Mouse (Mus musculus) liver, adult 2 months (tissue): ENCODE measurements at regions not wholly inside any gene's neighbourhood (a gene's known extent, or its start where the extent isn't known, plus 50 kb on each side); places are given as distances from the start of the nearest gene placed in this dataset.

Experiments used
- DNase-seq: peaks from one replicate; pipeline ENCODE4 v3.0.0-alpha.2; 2011; ENCODE audit warnings: low read depth, low spot score; ENCODE audit errors: extremely low read depth
- H3K27ac ChIP-seq: fragments of 200-500 bp; replicated peaks from 2 replicates; pipeline ENCODE4 v1.5.1; 2012; ENCODE audit warnings: low read depth, mild to moderate bottlenecking, control low read depth, inconsistent platforms, low read length; ENCODE audit not compliant: insufficient read depth
- H3K27me3 ChIP-seq: fragments of 200-500 bp; 2 replicates; pipeline ENCODE4 v1.6.1; 2012; ENCODE audit warnings: mild to moderate bottlenecking, moderate library complexity, low read length, inconsistent platforms; ENCODE audit not compliant: control insufficient read depth, insufficient read depth
- H3K36me3 ChIP-seq: fragments of 200-500 bp; 2 replicates; pipeline ENCODE4 v1.6.1; 2012; ENCODE audit warnings: low read length, inconsistent platforms; ENCODE audit not compliant: control insufficient read depth, insufficient read depth
- H3K4me1 ChIP-seq: fragments of 200-500 bp; 2 replicates; pipeline ENCODE4 v1.6.1; 2011; ENCODE audit warnings: low read length; ENCODE audit not compliant: control insufficient read depth, insufficient read depth
- H3K4me3 ChIP-seq: fragments of 200-500 bp; 2 replicates; pipeline ENCODE4 v1.5.1; 2011; ENCODE audit warnings: low read depth, mild to moderate bottlenecking, control low read depth, low read length, moderate library complexity; ENCODE audit not compliant: insufficient read depth
- H3K79me2 ChIP-seq: fragments of 200-500 bp; 2 replicates; pipeline ENCODE4 v1.6.1; 2012; ENCODE audit warnings: inconsistent platforms, mild to moderate bottlenecking, low read length, moderate library complexity; ENCODE audit not compliant: control insufficient read depth, insufficient read depth
- H3K9ac ChIP-seq: fragments of 200-500 bp; 2 replicates; pipeline ENCODE4 v1.6.1; 2012; ENCODE audit warnings: low read depth, mild to moderate bottlenecking, control low read depth, inconsistent platforms, low read length
- CTCF ChIP-seq: fragments of 200-500 bp; IDR thresholded peaks from 2 replicates; pipeline ENCODE4 v1.5.1; 2011; ENCODE audit warnings: low read depth, low read length, control low read depth
- POLR2A ChIP-seq: fragments of 200-500 bp; IDR thresholded peaks from 2 replicates; pipeline ENCODE4 v1.6.1; 2011; ENCODE audit warnings: low read length, control low read depth; ENCODE audit not compliant: insufficient read depth; ENCODE audit errors: extremely low read depth
- WGBS: fragments of 180-500 bp; shearing (Covaris S2); methylation state at CpG from one replicate; pipeline ENCODE4 v1.1.7; 2018; 5-methylcytosine and 5-hydroxymethylcytosine counted together

DNA sequence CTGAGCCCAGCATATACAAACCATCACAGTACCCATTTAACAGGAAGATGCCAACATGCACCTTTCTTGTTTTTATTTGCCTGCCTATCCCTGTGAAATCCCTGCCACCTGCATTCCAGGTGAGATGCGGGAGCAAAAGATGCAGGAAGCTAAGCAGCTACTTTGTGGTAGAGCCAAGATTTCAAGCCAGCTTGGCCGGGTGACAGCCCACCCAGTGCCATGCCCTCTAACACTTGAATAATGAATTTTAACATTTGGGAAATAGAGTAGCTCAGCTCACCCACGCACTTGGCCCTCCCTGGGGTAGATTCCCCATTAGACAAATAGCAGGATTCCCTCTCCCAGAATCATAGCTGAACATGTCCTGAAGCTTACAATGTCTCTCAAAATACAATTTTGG, 454.7 kb downstream of the Prdm2 start:
- Histone ChIP-seq H3K9ac (no peak overlapping the region), H3K4me3 (no peak overlapping the region), H3K4me1 (no peaks in the 10 kb centered on the region), H3K27ac (no peak overlapping the region), H3K36me3 (no peaks in the 10 kb centered on the region), H3K27me3 (0 out of 2 replicates have a peak, but pooled peaks cover 3% of the 10 kb centered on the region), H3K79me2 (no peaks in the 10 kb centered on the region)
- WGBS, result 73% methylated on average over 3 of the region's 3 CpGs
- DNase-seq, result no peak
- TF ChIP-seq POLR2A (no peak), CTCF (no peak)

DNA sequence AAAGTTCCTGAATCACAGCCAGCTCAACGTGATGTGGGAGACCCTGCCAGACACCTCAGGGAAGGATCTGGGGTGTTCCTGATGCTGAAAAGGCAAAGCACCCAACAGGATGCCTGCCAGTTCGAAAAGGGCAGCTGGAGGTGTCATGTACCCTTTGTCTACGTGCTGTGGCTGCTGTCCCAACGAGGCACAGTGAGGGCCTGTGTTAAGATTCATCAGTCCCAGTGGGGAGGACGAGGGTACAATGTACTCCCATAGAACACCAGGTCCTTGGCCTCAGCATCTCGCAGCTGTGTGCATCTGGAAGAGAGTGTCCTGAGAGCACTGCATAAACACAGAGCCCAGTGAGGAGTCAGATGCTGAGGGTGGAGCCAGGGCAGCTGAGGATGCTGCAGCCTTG, 456.5 kb downstream of the Prdm2 start:
- H3K36me3 ChIP-seq, result no peaks in the 10 kb centered on the region
- H3K9ac ChIP-seq, result no peak overlapping the region
- no peaks in the 10 kb centered on the region for H3K79me2 ChIP-seq
- 0 out of 2 replicates have a peak, but pooled peaks cover 3% of the 10 kb centered on the region for H3K27me3 ChIP-seq
- no peak overlapping the region for H3K27ac ChIP-seq
- H3K4me3 ChIP-seq, result no peak overlapping the region
- DNase-seq, result no peak
- TF ChIP-seq POLR2A (no peak), CTCF (no peak)
- 58% methylated on average over 6 of the region's 6 CpGs for WGBS
- no peaks in the 10 kb centered on the region for H3K4me1 ChIP-seq

- Histone ChIP-seq H3K27me3 (no peaks in the 10 kb centered on the region), H3K9ac (no peak overlapping the region), H3K4me3 (no peak overlapping the region), H3K79me2 (no peaks in the 10 kb centered on the region), H3K36me3 (no peaks in the 10 kb centered on the region), H3K27ac (no peak overlapping the region), H3K4me1 (no peaks in the 10 kb centered on the region)
- TF ChIP-seq POLR2A (no peak), CTCF (no peak)
- 44% methylated on average over 8 of the region's 8 CpGs for WGBS
- DNase-seq, result no peak
Measured at GRCm38 (mm10) chr4:142749918-142750317, 462.9 kb downstream of the Prdm2 start.

GRCm38 (mm10) chr4:142723554-142723907, 484.3 kb upstream of the Kazn start:
- 85% methylated on average over 4 of the region's 4 CpGs for WGBS
- Histone ChIP-seq H3K4me1 (no peaks in the 10 kb centered on the region), H3K79me2 (no peaks in the 10 kb centered on the region), H3K4me3 (no peak overlapping the region), H3K27me3 (no peaks in the 10 kb centered on the region), H3K9ac (no peak overlapping the region), H3K27ac (no peak overlapping the region), H3K36me3 (no peaks in the 10 kb centered on the region)
- no peak for TF ChIP-seq POLR2A
- TF ChIP-seq CTCF, result no peak
- DNase-seq, result no peak

DNA sequence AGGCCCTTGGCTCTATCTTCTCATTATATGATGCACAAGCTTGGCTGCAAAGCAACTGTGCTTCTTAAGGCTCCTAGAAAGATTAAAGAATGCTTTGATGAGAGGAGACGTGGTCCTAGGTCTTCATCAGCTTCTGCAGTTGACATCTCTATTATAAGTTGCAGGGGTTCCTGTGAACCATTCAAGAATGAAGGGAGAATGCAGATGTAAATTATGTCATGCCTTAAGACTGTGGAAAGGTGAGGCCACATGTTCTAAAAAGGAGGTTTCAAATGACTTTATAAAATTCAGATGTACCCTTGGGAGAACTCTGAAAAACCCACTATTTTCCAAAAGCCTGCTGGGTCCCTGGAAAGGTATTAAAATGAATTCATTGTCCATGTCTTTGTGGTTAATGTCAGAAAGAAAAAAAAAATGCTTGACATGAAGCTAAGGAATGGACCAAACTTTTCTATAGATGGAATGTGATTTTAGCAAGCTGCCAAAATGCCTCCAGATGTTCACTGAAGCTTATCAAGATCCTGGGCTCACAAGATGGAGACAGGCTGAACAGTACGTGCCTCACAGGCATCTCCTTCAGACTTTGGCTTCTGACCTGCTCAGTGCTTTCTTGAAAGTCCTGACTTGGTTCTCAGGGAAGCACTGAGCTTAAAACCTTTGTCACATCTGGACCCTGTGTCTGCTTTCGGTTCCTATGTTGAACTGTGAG, 483.8 kb upstream of the Kazn start:
- WGBS, result 61% methylated on average over 3 of the region's 3 CpGs
- no peak overlapping the region for H3K27ac ChIP-seq
- H3K36me3 ChIP-seq, result no peaks in the 10 kb centered on the region
- H3K4me3 ChIP-seq, result no peak overlapping the region
- TF ChIP-seq POLR2A (no peak), CTCF (no peak)
- no peak for DNase-seq
- no peaks in the 10 kb centered on the region for H3K27me3 ChIP-seq
- H3K9ac ChIP-seq, result no peak overlapping the region
- no peaks in the 10 kb centered on the region for H3K79me2 ChIP-seq
- no peaks in the 10 kb centered on the region for H3K4me1 ChIP-seq

DNA sequence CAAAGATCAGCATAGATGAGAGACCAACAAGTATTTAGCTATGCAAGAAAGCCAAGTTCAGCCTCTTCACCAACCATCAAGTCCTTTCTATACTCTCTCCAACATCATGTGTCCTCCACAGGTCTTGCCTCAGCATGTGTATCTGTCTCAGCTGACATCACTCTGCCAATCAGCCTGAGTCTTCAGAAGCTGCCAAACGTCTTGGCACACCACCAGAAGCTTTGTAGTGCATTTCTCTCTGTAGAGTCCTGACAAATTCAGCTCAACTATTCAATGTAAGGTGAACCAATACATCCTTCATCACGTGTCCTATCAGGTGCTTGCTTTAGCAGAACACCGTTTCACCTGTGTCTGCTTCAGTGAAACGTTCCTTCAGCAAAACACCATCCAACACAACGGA, 462.4 kb upstream of the Kazn start:
- Histone ChIP-seq H3K27ac (no peak overlapping the region), H3K4me1 (no peaks in the 10 kb centered on the region), H3K9ac (no peak overlapping the region), H3K4me3 (no peak overlapping the region), H3K27me3 (peaks cover 2% of the 10 kb centered on the region; the same call in 1 of the 2 replicates), H3K36me3 (no peaks in the 10 kb centered on the region), H3K79me2 (no peaks in the 10 kb centered on the region)
- WGBS, result 72% methylated on average over 5 of the region's 5 CpGs
- no peak for DNase-seq
- no peak for TF ChIP-seq CTCF
- TF ChIP-seq POLR2A, result no peak
